Mouse (Mus musculus) hindbrain, embryonic 13.5 days (tissue): ENCODE results near the gene Bet1l. TPM values are rescaled to one million over a fixed set of nuclear protein-coding genes. Genes with fewer than 3 reads are reported as not detected.

Experiments used
- ATAC-seq: fragments of 200-750 bp; cut with Nextera tagmentation; 2 replicates; pipeline ENCODE4 v1.8.0; 2017; ENCODE audit warnings: moderate TSS enrichment; ENCODE audit not compliant: low FRiP score
- H3K27ac ChIP-seq: fragments of 300-500 bp; sonication (generic); 2 replicates; pipeline ENCODE4 v1.5.1; 2015; ENCODE audit warnings: inconsistent platforms, mild to moderate bottlenecking, moderate library complexity
- H3K27me3 ChIP-seq: fragments of 300-500 bp; sonication (generic); 2 replicates; pipeline ENCODE4 v1.6.1; 2015; ENCODE audit warnings: mild to moderate bottlenecking, inconsistent platforms
- H3K36me3 ChIP-seq: fragments of 300-500 bp; sonication (generic); 2 replicates; pipeline ENCODE4 v1.6.1; 2015; ENCODE audit warnings: mild to moderate bottlenecking, inconsistent platforms
- H3K4me1 ChIP-seq: fragments of 300-500 bp; sonication (generic); replicated peaks from 2 replicates; pipeline ENCODE4 v1.6.1; 2015; ENCODE audit warnings: inconsistent platforms
- H3K4me2 ChIP-seq: fragments of 300-500 bp; sonication (generic); 2 replicates; pipeline ENCODE4 v1.6.1; 2015; ENCODE audit warnings: inconsistent platforms, mild to moderate bottlenecking, moderate library complexity
- H3K4me3 ChIP-seq: fragments of 300-500 bp; sonication (generic); 2 replicates; pipeline ENCODE4 v1.5.1; 2015; ENCODE audit warnings: mild to moderate bottlenecking, inconsistent platforms
- H3K9ac ChIP-seq: fragments of 300-500 bp; sonication (generic); 2 replicates; pipeline ENCODE4 v1.6.1; 2015; ENCODE audit warnings: mild to moderate bottlenecking, inconsistent platforms
- H3K9me3 ChIP-seq: fragments of 300-500 bp; sonication (generic); 2 replicates; pipeline ENCODE4 v1.6.1; 2016; ENCODE audit warnings: inconsistent platforms
- WGBS: fragments of 180-500 bp; shearing (Covaris S2); methylation state at CpG from one replicate; pipeline ENCODE4 v1.1.7; 2015; 5-methylcytosine and 5-hydroxymethylcytosine counted together
- polyA plus RNA-seq: library from polyadenylated mRNA; unstranded; fragments of >200 nt; fragmentation: Nextera tagmentation; extraction: Ambion mirVana; gene quantifications from 2 replicates; pipeline ENCODE4 v1.2.1, GENCODE M21; 2015

Gene Bet1l
- polyA plus RNA-seq, 1 experiment from 2014 or later: 44.0 TPM

- Histone ChIP-seq H3K4me2 (peak within 1 kb of the TSS; percentile 98), H3K4me3 (peak within 1 kb of the TSS; percentile 85), H3K36me3 (peaks cover 62% of the 10 kb centered on the region), H3K27me3 (no peaks in the 10 kb centered on the region), H3K27ac (peak within 1 kb of the TSS; percentile 94), H3K4me1 (peaks cover 39% of the 10 kb centered on the region), H3K9ac (peak within 1 kb of the TSS; percentile 87), H3K9me3 (no peaks in the 10 kb centered on the region)
- peak; percentile 85 for ATAC-seq
- 2% methylated on average over 51 of the region's 51 CpGs for WGBS
These were observed 1.3 kb downstream of the Bet1l start, which contains the start of gene Gm45785 for GRCm38 (mm10) chr7:140855860-140856784. Gm45785 (minus strand) TSS chr7:140856331.

- peaks cover 39% of the 10 kb centered on the region for H3K4me1 ChIP-seq
- peak overlapping the region; percentile 87 for H3K9ac ChIP-seq
- H3K36me3 ChIP-seq: peaks cover 55% of the 10 kb centered on the region
- H3K27ac ChIP-seq: no peak overlapping the region
- ATAC-seq: no peak
- H3K4me3 ChIP-seq: peak overlapping the region; percentile 85
- no peaks in the 10 kb centered on the region for H3K9me3 ChIP-seq
- H3K27me3 ChIP-seq: no peaks in the 10 kb centered on the region
- peak overlapping the region; percentile 98 for H3K4me2 ChIP-seq
- WGBS: 76% methylated on average over 9 of the region's 9 CpGs
These were observed 2.2 kb downstream of the Bet1l start for GRCm38 (mm10) chr7:140855181-140855580.

GRCm38 (mm10) chr7:140854483-140854882 is 2.9 kb downstream of the Bet1l start:
- H3K4me1 ChIP-seq: peaks cover 32% of the 10 kb centered on the region
- no peaks in the 10 kb centered on the region for H3K9me3 ChIP-seq
- H3K27me3 ChIP-seq: no peaks in the 10 kb centered on the region
- H3K27ac ChIP-seq: no peak overlapping the region
- WGBS: 96% methylated on average over 18 of the region's 18 CpGs
- peaks cover 49% of the 10 kb centered on the region for H3K36me3 ChIP-seq
- ATAC-seq: no peak
- 0 out of 2 replicates have a peak overlapping the region, but pooled peaks have one; percentile 98 for H3K4me2 ChIP-seq
- no peak overlapping the region for H3K9ac ChIP-seq
- no peak overlapping the region for H3K4me3 ChIP-seq

- Histone ChIP-seq H3K4me3 (no peak overlapping the region), H3K9ac (no peak overlapping the region), H3K27ac (no peak overlapping the region), H3K27me3 (no peaks in the 10 kb centered on the region), H3K4me2 (no peak overlapping the region), H3K9me3 (no peaks in the 10 kb centered on the region), H3K36me3 (peaks cover 38% of the 10 kb centered on the region), H3K4me1 (peaks cover 21% of the 10 kb centered on the region)
- 92% methylated on average over 9 of the region's 9 CpGs for WGBS
- ATAC-seq: no peak
These were observed 4.0 kb downstream of the Bet1l start for GRCm38 (mm10) chr7:140853386-140853785.

- no peak overlapping the region for H3K4me2 ChIP-seq
- H3K9me3 ChIP-seq: no peaks in the 10 kb centered on the region
- 97% methylated on average over 4 of the region's 4 CpGs for WGBS
- no peak overlapping the region for H3K9ac ChIP-seq
- no peak overlapping the region for H3K4me3 ChIP-seq
- H3K27me3 ChIP-seq: 0 out of 2 replicates have a peak, but pooled peaks cover 3% of the 10 kb centered on the region
- no peak for ATAC-seq
- H3K4me1 ChIP-seq: peaks cover 12% of the 10 kb centered on the region
- peaks cover 36% of the 10 kb centered on the region for H3K36me3 ChIP-seq
- H3K27ac ChIP-seq: no peak overlapping the region
These were observed 5.5 kb downstream of the Bet1l start for GRCm38 (mm10) chr7:140851916-140852315.

GRCm38 (mm10) chr7:140848591-140848990 is 8.8 kb downstream of the Bet1l start:
- Histone ChIP-seq H3K9ac (no peak overlapping the region), H3K27me3 (peaks cover 23% of the 10 kb centered on the region), H3K27ac (no peak overlapping the region), H3K9me3 (no peaks in the 10 kb centered on the region), H3K4me3 (no peak overlapping the region), H3K4me2 (no peak overlapping the region), H3K36me3 (peaks cover 27% of the 10 kb centered on the region), H3K4me1 (0 out of 2 replicates have a peak, but pooled peaks cover 2% of the 10 kb centered on the region)
- WGBS: 94% methylated on average over 10 of the region's 10 CpGs
- no peak for ATAC-seq

- H3K4me3 ChIP-seq: no peak within 1 kb of the TSS
- 0 out of 2 replicates have a peak, but pooled peaks cover 2% of the 10 kb centered on the region for H3K4me1 ChIP-seq
- H3K36me3 ChIP-seq: peaks cover 21% of the 10 kb centered on the region
- no peak within 1 kb of the TSS for H3K4me2 ChIP-seq
- no peak for ATAC-seq
- H3K27me3 ChIP-seq: peaks cover 26% of the 10 kb centered on the region
- H3K9ac ChIP-seq: peak within 1 kb of the TSS; percentile 24; the same call in 1 of the 2 replicates
- 76% methylated on average over 11 of the region's 11 CpGs for WGBS
- H3K27ac ChIP-seq: no peak within 1 kb of the TSS
- no peaks in the 10 kb centered on the region for H3K9me3 ChIP-seq
These were observed 9.4 kb downstream of the Bet1l start, which contains the start of gene Odf3 for GRCm38 (mm10) chr7:140847755-140848580. Odf3 (plus strand) TSS chr7:140847805.

- Histone ChIP-seq H3K27me3 (peaks cover 34% of the 10 kb centered on the region), H3K4me3 (no peak overlapping the region), H3K9me3 (no peaks in the 10 kb centered on the region), H3K36me3 (peaks cover 8% of the 10 kb centered on the region), H3K4me1 (0 out of 2 replicates have a peak, but pooled peaks cover 2% of the 10 kb centered on the region), H3K9ac (peak overlapping the region; percentile 24; the same call in 1 of the 2 replicates), H3K4me2 (no peak overlapping the region), H3K27ac (no peak overlapping the region)
- ATAC-seq: no peak
- 82% methylated on average over 10 of the region's 10 CpGs for WGBS
These were observed 10.7 kb downstream of the Bet1l start for GRCm38 (mm10) chr7:140846676-140847075.

GRCm38 (mm10) chr7:140845683-140846082 is 11.7 kb downstream of the Bet1l start:
- no peak overlapping the region for H3K4me3 ChIP-seq
- peaks cover 44% of the 10 kb centered on the region for H3K27me3 ChIP-seq
- no peak overlapping the region for H3K9ac ChIP-seq
- H3K9me3 ChIP-seq: no peaks in the 10 kb centered on the region
- H3K27ac ChIP-seq: no peak overlapping the region
- H3K36me3 ChIP-seq: no peaks in the 10 kb centered on the region
- 0 out of 2 replicates have a peak, but pooled peaks cover 2% of the 10 kb centered on the region for H3K4me1 ChIP-seq
- H3K4me2 ChIP-seq: no peak overlapping the region
- 73% methylated on average over 4 of the region's 4 CpGs for WGBS
- ATAC-seq: no peak

GRCm38 (mm10) chr7:140844905-140845665 is 12.3 kb downstream of the Bet1l start, which contains the start of gene Scgb1c1:
Scgb1c1 (plus strand) TSS chr7:140845547.
- ATAC-seq: peak; percentile 79
- no peak within 1 kb of the TSS for H3K4me2 ChIP-seq
- WGBS: 34% methylated on average over 14 of the region's 14 CpGs
- no peaks in the 10 kb centered on the region for H3K36me3 ChIP-seq
- no peaks in the 10 kb centered on the region for H3K9me3 ChIP-seq
- no peak within 1 kb of the TSS for H3K9ac ChIP-seq
- H3K4me3 ChIP-seq: no peak within 1 kb of the TSS
- 0 out of 2 replicates have a peak, but pooled peaks cover 2% of the 10 kb centered on the region for H3K4me1 ChIP-seq
- no peak within 1 kb of the TSS for H3K27ac ChIP-seq
- peaks cover 50% of the 10 kb centered on the region for H3K27me3 ChIP-seq

GRCm38 (mm10) chr7:140843806-140844205 is 13.6 kb downstream of the Bet1l start:
- H3K9ac ChIP-seq: no peak overlapping the region
- H3K4me3 ChIP-seq: no peak overlapping the region
- H3K4me2 ChIP-seq: no peak overlapping the region
- no peaks in the 10 kb centered on the region for H3K9me3 ChIP-seq
- H3K36me3 ChIP-seq: no peaks in the 10 kb centered on the region
- ATAC-seq: no peak
- 80% methylated on average over 7 of the region's 7 CpGs for WGBS
- H3K27me3 ChIP-seq: peaks cover 56% of the 10 kb centered on the region
- H3K27ac ChIP-seq: no peak overlapping the region
- 0 out of 2 replicates have a peak, but pooled peaks cover 2% of the 10 kb centered on the region for H3K4me1 ChIP-seq
